Mouse (Mus musculus) adrenal gland, adult 2 months (tissue): ENCODE data around the gene Aen. TPM values are rescaled to one million over a fixed set of nuclear protein-coding genes. Genes with fewer than 3 reads are reported as not detected.

Source experiments
- DNase-seq: peaks from one replicate; pipeline ENCODE4 v3.0.0; 2021
- long read RNA-seq: library from polyadenylated mRNA; stranded (forward); transcript quantifications from one replicate; pipeline ENCODE4 v2.0.0, GENCODE M21; 2021
- polyA plus RNA-seq: library from polyadenylated mRNA; depleted of rRNA; stranded (reverse); fragments of >200 nt; gene quantifications from 2 replicates; pipeline ENCODE4 v1.2.3, GENCODE M21; 2012; rRNA removed
- total RNA-seq, 2 experiments: library from RNA; stranded (reverse); gene quantifications; 2 replicates each; pipeline ENCODE4 v1.2.3; 2021

Aen gene
- total RNA-seq, result 10 to 100 TPM; 36.7 to 41.4 TPM
- polyA plus RNA-seq, result 22.9 and 33.3 TPM in 2 replicates
- long read RNA-seq, full-length matches to known transcripts, result 51 of 64 reads
- long read RNA-seq, partial matches to known transcripts, result 8 of 64 reads
- long read RNA-seq, other reads (novel, unspliced or antisense), result 5 of 64 reads

- DNase-seq, result peak; percentile 99
These were observed at the start of gene Aen for GRCm38 (mm10) chr7:78895653-78896333. Aen (plus strand) TSS chr7:78895854.

GRCm38 (mm10) chr7:78846066-78846716 lies 49.5 kb upstream of the Aen start:
- DNase-seq, result no peak

DNA sequence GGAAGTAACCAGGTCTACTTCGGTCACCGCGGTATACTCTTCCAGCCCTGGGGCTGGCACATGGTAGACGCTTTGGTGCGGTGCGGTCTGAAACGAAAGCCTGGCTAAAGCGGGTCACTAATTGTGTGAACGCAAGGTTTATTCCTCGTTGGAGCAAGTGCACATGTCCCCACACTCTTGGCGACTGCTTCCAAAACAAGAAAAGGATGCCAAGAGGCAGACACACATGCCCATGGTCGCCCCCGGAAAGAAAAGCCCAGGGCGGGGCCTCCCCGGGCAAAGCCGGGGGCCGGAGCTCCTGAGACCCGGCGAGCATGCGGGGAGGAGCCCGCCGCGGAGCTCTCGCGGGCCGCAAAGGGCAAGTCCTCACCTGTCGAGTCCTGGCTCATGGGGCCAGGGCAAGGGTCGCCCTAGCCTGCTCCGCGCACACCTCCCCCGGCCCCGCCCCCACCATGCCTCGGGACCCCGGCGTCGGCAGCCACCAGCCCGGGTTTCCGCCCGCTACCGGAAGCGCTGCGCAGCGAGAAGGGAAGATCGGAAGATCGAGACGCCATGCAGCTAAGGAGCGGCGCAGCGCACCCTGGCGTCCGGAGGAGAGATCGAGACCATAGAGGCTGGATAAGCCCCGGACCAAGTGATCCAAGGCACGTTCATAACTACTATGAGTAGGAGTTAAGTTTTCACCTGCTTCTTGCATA lies 48.8 kb upstream of the Aen start, which contains the start of gene Det1:
Det1 (minus strand) TSS at position 527 of the 698 bp plus-strand sequence.
- DNase-seq, result peak; percentile 94

DNA sequence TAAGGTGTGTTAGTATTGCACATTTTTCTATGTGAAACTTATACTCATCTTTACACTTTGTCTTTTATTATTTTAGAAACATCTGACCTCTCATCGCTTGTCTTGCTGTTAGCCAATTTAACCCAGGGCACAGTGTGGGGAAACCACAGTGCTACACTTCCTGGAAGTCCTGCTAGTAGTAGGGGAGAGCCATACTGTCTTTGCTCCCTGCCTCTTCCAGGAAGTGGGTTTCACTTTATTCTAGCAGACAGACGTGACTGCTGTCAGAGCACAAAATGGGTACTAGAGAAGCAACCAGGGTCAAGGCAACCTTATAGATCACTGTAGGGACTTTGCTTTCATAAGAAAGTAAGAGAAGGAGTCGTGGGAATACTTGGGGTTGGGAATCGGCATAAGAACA lies 41.6 kb upstream of the Aen start:
- DNase-seq, result no peak

- no peak for DNase-seq
These were observed 40.5 kb upstream of the Aen start for GRCm38 (mm10) chr7:78855044-78855655.

DNA sequence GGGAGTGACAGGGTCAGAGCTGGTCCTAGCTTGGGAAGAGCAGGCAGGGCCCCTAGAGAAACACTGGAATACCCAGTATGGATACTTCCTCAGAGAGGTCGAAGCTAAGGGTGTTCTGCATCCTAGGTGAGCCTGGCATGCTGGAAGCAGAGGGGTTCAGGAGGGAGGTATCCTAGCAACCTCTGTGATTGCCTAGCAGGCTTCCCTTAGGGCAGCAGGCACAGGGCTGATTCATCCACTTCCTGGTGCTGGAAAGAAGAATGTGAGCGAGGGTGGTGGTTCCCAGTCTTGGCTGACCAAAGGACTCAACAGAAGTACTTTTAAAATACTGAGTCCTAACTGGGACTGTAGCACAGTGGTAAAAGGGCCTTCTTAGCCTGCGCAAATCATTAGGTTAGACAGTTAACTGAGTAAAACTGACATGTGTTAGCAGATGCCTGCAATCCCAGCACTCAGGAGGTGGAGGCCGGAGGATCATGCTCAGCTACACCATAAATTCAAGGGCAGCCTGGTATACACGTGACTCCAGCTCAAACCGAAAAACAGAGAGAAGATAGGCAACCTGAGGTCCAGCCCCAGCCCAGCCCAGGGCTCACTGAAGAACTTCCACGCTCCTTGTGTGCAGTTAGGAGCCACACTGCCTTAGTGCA lies 31.7 kb upstream of the Aen start:
- no peak for DNase-seq

- DNase-seq, result no peak
These were observed 31.2 kb upstream of the Aen start for GRCm38 (mm10) chr7:78864446-78864802.

DNA sequence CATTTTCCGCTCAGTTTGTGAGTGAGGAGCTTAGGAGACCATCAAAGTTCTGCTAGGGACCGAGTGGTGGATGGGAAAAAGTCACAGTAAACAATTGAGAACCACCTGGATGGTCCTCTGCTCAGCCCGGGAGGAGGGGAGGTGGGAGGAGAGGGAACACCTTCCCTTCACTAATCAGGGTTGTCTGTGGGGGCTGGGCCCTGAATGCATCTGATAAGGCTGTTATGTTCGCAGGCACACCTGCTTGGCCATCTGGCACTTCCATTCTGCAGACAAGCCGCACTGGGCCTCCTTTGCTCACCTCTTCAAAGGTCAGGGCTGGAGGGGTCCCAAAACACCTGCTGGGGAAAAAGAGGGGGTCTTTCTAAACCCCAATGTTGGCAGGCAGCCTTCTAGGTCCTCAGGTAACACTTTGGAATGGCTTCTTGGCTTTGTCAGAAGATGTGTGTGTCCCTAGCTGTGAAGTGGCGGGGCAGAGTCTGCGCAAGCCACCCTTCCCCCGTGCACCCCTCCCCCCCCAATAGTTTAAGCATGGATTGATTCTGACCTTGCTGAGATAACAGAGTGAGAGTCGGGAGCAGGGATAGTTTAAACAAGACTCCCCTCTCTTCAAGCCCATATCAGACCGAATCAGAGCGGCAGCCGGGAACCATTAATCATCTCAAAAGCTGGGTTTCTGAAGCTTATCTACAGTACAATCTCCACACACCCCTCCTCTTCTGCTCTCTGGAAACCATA lies 30.3 kb upstream of the Aen start:
- no peak for DNase-seq

DNA sequence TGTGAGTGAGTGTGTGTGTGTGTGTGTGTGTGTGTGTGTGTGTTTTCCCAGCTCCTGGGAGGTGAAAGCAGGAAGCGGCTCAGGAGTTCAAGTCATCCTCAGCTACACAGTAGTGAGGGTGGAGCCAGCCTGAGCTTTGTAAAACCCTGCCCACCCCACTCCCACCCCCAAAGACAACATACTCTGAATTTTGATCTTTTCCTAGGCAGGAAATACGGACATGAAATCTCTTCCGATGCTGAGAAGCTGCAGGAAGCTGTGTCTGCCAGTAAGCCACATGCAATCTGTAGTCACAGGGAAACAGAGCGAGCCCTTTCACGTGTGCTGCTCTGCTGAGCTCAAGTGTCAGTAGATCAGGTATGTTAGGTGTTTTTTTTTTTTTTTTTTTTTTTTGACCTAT lies 26.9 kb upstream of the Aen start:
- no peak for DNase-seq

DNA sequence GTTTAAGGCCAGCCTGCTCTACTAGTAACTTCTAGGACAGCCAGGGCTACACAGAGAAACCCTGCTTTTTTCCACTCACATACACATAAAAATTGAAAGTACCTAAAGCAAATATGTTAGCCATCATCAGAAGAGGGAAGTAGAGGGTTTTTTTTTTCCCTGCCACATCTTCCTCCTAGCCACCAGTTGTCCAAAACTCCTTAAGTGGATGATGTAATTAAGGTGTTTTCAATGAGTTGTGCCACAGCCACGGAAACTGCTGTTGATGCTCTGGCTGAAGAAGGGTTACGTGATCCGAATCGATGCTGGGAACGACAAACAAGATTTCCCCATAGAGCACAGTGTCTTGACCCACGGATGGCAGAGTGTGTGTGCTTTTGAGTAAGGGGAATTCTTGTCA lies 23.3 kb upstream of the Aen start:
- no peak for DNase-seq

DNA sequence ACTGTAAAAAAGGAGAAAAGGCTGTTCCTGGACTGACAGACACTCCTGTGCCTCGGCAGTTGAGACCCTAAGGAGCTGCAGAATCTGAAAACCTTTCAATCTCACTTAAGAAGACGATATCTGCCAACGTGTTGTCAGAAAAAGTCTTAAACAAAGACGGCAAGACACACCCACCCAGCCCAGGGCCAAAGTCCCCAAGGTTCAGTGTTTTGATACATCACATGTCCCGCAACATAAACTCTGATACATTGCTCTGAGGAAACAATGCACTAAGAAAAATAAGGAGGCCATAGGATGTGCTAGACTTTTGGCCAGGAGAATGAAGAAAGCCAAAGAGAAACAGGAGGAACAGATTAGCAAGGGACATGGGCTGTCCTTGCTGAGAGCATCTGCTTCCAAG lies 22.8 kb upstream of the Aen start:
- no peak for DNase-seq

DNA sequence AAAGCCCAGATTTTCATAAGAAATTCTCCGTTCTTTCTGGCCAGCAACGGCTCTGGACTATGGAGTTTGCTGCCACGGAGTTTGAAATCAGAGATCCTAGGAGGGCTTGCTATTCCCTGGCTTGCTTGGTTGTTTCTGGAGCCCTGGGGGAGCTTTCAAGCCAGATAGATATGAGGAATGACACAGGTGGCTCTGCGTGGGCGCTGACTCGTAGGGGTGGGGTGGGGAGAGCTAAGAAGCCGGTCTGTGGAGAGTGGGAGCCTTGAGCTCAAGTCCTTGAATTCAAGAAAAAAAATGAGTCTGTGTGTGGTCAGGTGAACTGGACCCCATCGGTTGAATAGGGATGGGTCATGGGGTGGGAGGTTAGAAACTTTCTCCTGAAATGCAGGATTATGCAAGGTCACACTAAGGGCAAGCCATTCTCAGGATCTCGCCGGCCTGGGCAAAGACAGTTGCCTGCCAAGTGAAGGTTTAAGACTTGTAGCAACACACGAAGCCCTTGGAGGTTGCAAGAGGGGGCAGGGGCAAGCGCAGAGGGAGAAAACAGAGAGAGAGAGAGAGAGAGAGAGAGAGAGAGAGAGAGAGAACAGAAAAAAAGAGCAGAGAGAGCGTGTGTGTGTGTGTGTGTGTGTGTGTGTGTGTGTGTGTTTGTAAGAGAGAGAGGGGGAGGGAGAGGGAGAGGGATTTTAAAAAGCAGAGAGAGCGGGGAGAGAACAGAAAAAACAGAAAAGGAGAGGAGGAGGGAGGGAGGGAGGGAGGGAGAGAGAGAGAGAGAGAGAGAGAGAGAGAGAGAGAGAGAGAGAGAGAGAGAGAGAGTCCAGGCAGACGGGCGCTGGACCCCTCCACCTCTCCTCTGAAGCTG lies 13.8 kb upstream of the Aen start:
- no peak for DNase-seq

DNA sequence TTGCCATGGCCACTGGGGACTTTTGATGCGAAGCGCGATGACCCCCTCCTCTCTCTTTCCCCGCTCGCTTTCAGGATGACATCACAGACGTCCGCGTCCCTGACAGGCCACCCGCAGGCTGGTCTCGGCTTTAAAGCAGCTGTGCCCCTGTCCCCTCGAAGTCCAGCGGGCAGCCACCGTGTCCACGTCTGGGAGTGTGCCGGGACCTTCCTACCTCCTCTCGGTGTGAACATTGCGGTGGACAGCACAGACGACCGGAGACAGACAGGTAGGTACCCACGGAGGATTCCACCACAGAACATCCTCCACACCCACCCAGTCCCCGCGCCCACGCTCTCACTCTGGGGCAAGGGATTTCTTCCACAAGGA lies 13.2 kb upstream of the Aen start:
- DNase-seq, result peak; percentile 52

DNA sequence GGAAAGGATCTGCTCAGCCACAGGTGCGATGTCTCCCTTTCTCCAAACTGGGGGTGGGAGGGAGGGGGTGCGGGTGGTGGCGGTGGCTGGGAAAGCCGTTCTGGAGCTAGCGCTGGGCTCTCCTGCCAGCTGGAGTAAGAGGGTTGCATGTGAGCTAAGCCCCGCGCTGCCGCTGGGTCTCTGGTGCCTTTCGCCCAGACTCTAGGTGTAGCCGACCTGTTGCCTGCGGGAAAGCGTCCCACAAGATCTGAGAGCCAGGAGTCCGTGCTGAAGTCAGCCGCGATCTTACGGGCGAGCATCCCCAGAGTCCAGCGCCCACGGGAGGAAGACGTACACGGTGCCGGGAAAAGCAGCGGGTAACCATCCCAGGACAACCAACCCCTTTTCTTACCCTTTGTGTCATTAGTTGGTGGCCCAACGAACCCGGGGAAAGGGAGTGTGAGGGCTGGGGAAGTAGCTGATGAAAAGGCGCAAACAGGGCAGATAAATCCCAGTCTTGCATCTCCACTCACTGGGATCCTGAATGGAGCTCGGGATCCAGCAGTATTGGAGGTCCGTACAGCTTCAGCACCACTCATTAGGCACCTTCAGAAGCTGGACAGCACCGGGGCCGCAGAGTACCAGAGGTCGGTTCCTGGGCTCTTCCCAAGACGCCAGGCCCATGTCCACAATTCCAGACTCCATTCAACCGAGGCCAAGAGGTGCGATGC lies 12.5 kb upstream of the Aen start:
- DNase-seq, result no peak

DNA sequence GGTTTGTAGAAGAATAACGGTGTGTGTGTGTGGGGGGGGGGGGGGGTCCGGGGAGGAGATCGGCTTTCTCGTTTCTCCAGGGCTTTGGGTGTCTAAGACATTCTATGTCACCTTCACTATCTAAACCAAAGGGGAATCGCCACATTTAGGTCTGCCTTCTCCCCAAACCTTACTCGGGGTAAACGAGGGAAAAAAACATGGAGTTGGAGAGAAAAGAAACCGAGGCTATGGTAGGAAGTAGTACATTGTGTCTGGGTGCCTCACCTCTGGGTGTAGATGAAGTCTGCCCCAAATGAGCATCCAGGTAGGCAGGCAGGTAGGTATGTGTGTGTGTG lies 12.0 kb upstream of the Aen start:
- DNase-seq, result no peak

GRCm38 (mm10) chr7:78884139-78884538 lies 11.5 kb upstream of the Aen start:
- DNase-seq, result no peak

DNA sequence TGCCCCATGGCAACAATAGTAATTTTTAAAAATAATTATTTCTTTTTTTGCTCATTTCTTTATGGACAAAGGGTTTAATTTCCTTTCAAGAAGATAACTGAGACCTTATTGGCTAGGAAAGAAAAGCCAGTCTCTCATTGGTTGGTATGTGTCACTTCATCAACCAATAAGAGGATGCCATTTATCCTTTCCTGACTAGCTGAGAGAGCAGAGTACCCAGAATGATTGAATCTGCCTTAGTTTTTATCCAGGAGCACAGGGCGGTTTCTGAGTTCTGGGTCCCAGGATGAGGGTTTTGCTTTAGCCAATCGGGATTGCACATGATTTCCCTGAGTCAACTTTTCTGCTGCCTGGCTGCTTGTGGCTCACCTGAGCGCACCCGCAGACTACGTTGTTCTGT lies 10.2 kb upstream of the Aen start:
- DNase-seq, result no peak

DNA sequence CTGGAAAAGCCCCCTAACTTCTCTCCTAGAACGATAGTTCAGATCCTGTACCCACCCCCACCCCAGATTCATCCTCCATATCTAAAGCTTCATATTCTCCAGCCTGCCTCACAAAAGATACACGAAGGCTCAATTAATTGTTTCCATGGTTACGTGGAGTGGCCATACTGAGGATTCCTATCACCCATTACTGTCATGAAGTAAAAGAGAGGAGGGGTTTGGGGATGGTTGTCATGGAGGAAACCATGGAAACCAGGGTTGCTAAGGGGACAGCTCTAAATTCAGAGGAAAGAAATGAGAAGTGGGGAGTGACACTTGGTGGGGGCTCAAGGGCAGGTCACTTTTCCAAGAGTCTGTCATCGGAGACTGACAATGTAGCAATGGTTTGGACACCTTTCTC lies 9.2 kb upstream of the Aen start:
- no peak for DNase-seq

GRCm38 (mm10) chr7:78887431-78887842 lies 8.2 kb upstream of the Aen start:
- DNase-seq, result no peak

DNA sequence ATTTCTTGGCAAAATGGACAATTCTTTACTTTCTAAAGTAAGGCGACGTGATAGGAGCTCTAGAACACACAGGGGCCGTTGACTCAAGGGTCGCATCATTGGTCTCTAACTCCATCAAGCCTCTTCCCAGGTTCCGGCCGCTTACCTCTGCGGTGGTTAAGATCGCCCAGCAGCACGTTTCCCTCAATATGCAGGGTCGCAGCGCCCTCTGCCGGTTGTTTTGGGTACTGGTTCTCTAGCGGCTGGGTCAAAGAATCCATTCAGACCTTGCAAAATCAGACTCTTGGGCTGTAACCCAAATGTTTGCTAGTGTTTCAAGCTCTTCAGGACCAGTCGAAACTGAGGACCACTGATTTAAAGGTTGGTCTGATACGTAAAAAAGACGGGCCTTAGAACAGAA lies 5.0 kb upstream of the Aen start:
- peak; percentile 84 for DNase-seq
